Mouse (Mus musculus): ENCODE measurements around the gene Cdc42ep5. TPM values are rescaled to one million over a fixed set of nuclear protein-coding genes. Genes with fewer than 3 reads are reported as not detected.

The Cdc42ep5 gene
- polyA plus RNA-seq, 1 experiment: 23.5 TPM

GRCm38 (mm10) chr7:4150059-4150541, 14.6 kb downstream of the Cdc42ep5 start, which contains the start of gene Leng9:
TSS of gene Leng9 (minus strand) at chr7:4150374.
- peaks cover 9% of the 10 kb centered on the region; the same call in 1 of the 2 replicates for H3K4me1 ChIP-seq (ENCODE audit: control insufficient read depth, insufficient read depth, low read length)
- no peaks in the 10 kb centered on the region for H3K27me3 ChIP-seq (replicated peaks; ENCODE audit: control insufficient read depth, insufficient read depth, low read length)
- no peaks in the 10 kb centered on the region for H3K36me3 ChIP-seq (ENCODE audit: control insufficient read depth, insufficient read depth, low read length)
- TF ChIP-seq CTCF (conservative IDR thresholded peaks at IDR 0.05; ENCODE audit: insufficient read depth, insufficient read length, low read depth, low read length) (no peak), POLR2A (IDR thresholded peaks at IDR 0.05; ENCODE audit: low read depth, low read length) (no peak)
- peak; percentile 60 for DNase-seq
- H3K4me3 ChIP-seq (ENCODE audit: insufficient read depth, low read depth, low read length): peak within 1 kb of the TSS; percentile 64
- WGBS: 3% methylated on average over 14 of the region's 14 CpGs
- peak within 1 kb of the TSS; percentile 98 for H3K27ac ChIP-seq (ENCODE audit: insufficient read depth, low read depth, low read length)

GRCm38 (mm10) chr7:4149209-4150054, 15.2 kb downstream of the Cdc42ep5 start:
- Histone ChIP-seq H3K27me3 (replicated peaks; ENCODE audit: control insufficient read depth, insufficient read depth, low read length) (no peaks in the 10 kb centered on the region), H3K27ac (ENCODE audit: insufficient read depth, low read depth, low read length) (peak overlapping the region; percentile 98), H3K36me3 (ENCODE audit: control insufficient read depth, insufficient read depth, low read length) (no peaks in the 10 kb centered on the region), H3K4me1 (ENCODE audit: control insufficient read depth, insufficient read depth, low read length) (peaks cover 9% of the 10 kb centered on the region; the same call in 1 of the 2 replicates), H3K4me3 (ENCODE audit: insufficient read depth, low read depth, low read length) (peak overlapping the region; percentile 64)
- under 1% methylated on average over 64 of the region's 64 CpGs for WGBS
- no peak for TF ChIP-seq CTCF (conservative IDR thresholded peaks at IDR 0.05; ENCODE audit: insufficient read depth, insufficient read length, low read depth, low read length)
- peak; percentile 40 for TF ChIP-seq POLR2A (IDR thresholded peaks at IDR 0.05; ENCODE audit: low read depth, low read length)
- DNase-seq: peak; percentile 87

GRCm38 (mm10) chr7:4148341-4149208, 16.1 kb downstream of the Cdc42ep5 start:
- TF ChIP-seq POLR2A (IDR thresholded peaks at IDR 0.05; ENCODE audit: low read depth, low read length) (peak; percentile 16), CTCF (conservative IDR thresholded peaks at IDR 0.05; ENCODE audit: insufficient read depth, insufficient read length, low read depth, low read length) (no peak)
- no peak for DNase-seq

GRCm38 (mm10) chr7:4147836-4148235, 16.8 kb downstream of the Cdc42ep5 start:
- no peak overlapping the region for H3K27ac ChIP-seq (ENCODE audit: insufficient read depth, low read depth, low read length)
- TF ChIP-seq CTCF (conservative IDR thresholded peaks at IDR 0.05; ENCODE audit: insufficient read depth, insufficient read length, low read depth, low read length) (no peak), POLR2A (IDR thresholded peaks at IDR 0.05; ENCODE audit: low read depth, low read length) (no peak)
- H3K36me3 ChIP-seq (ENCODE audit: control insufficient read depth, insufficient read depth, low read length): no peaks in the 10 kb centered on the region

More at GRCm38 (mm10) chr7:4148341-4149208, 16.1 kb downstream of the Cdc42ep5 start:
- Histone ChIP-seq H3K4me3 (ENCODE audit: insufficient read depth, low read depth, low read length) (peak overlapping the region; percentile 64), H3K4me1 (ENCODE audit: control insufficient read depth, insufficient read depth, low read length) (peaks cover 9% of the 10 kb centered on the region; the same call in 1 of the 2 replicates), H3K27ac (ENCODE audit: insufficient read depth, low read depth, low read length) (peak overlapping the region; percentile 98), H3K27me3 (replicated peaks; ENCODE audit: control insufficient read depth, insufficient read depth, low read length) (no peaks in the 10 kb centered on the region), H3K36me3 (ENCODE audit: control insufficient read depth, insufficient read depth, low read length) (no peaks in the 10 kb centered on the region)
- WGBS: 22% methylated on average over 18 of the region's 18 CpGs

GRCm38 (mm10) chr7:4147371-4147770, 17.3 kb downstream of the Cdc42ep5 start:
- WGBS: 67% methylated on average over 20 of the region's 20 CpGs
- no peak for TF ChIP-seq POLR2A (IDR thresholded peaks at IDR 0.05; ENCODE audit: low read depth, low read length)
- TF ChIP-seq CTCF (conservative IDR thresholded peaks at IDR 0.05; ENCODE audit: insufficient read depth, insufficient read length, low read depth, low read length): no peak
- Histone ChIP-seq H3K4me1 (ENCODE audit: control insufficient read depth, insufficient read depth, low read length) (peaks cover 9% of the 10 kb centered on the region; the same call in 1 of the 2 replicates), H3K27me3 (replicated peaks; ENCODE audit: control insufficient read depth, insufficient read depth, low read length) (no peaks in the 10 kb centered on the region), H3K27ac (ENCODE audit: insufficient read depth, low read depth, low read length) (no peak overlapping the region), H3K36me3 (ENCODE audit: control insufficient read depth, insufficient read depth, low read length) (no peaks in the 10 kb centered on the region), H3K4me3 (ENCODE audit: insufficient read depth, low read depth, low read length) (no peak overlapping the region)
- no peak for DNase-seq

More at GRCm38 (mm10) chr7:4147836-4148235, 16.8 kb downstream of the Cdc42ep5 start:
- Histone ChIP-seq H3K4me3 (ENCODE audit: insufficient read depth, low read depth, low read length) (no peak overlapping the region), H3K4me1 (ENCODE audit: control insufficient read depth, insufficient read depth, low read length) (peaks cover 9% of the 10 kb centered on the region; the same call in 1 of the 2 replicates), H3K27me3 (replicated peaks; ENCODE audit: control insufficient read depth, insufficient read depth, low read length) (no peaks in the 10 kb centered on the region)
- no peak for DNase-seq
- 60% methylated on average over 4 of the region's 4 CpGs for WGBS

- Histone ChIP-seq H3K4me3 (ENCODE audit: insufficient read depth, low read depth, low read length) (no peak overlapping the region), H3K27ac (ENCODE audit: insufficient read depth, low read depth, low read length) (no peak overlapping the region), H3K36me3 (ENCODE audit: control insufficient read depth, insufficient read depth, low read length) (no peaks in the 10 kb centered on the region), H3K4me1 (ENCODE audit: control insufficient read depth, insufficient read depth, low read length) (peaks cover 9% of the 10 kb centered on the region; the same call in 1 of the 2 replicates), H3K27me3 (replicated peaks; ENCODE audit: control insufficient read depth, insufficient read depth, low read length) (no peaks in the 10 kb centered on the region)
- WGBS: 90% methylated on average over 23 of the region's 23 CpGs
- TF ChIP-seq POLR2A (IDR thresholded peaks at IDR 0.05; ENCODE audit: low read depth, low read length) (no peak), CTCF (conservative IDR thresholded peaks at IDR 0.05; ENCODE audit: insufficient read depth, insufficient read length, low read depth, low read length) (no peak)
- DNase-seq: no peak
These were observed 18.1 kb downstream of the Cdc42ep5 start for GRCm38 (mm10) chr7:4146241-4147180.

Measured in kidney, adult 2 months (tissue).